Mouse (Mus musculus) stomach, postnatal 0 days (tissue): ENCODE results near the gene Slc6a20a. TPM values are rescaled to one million over a fixed set of nuclear protein-coding genes. Genes with fewer than 3 reads are reported as not detected.

Source experiments
- ATAC-seq: fragments of 200-750 bp; cut with Nextera tagmentation; 2 replicates; pipeline ENCODE4 v1.8.0; 2017; ENCODE audit not compliant: low FRiP score, low TSS enrichment
- DNase-seq: peaks from one replicate; pipeline ENCODE4 v3.0.0-alpha.2; 2016; ENCODE audit warnings: low spot score
- H3K27ac ChIP-seq: fragments of 300-500 bp; sonication (generic); replicated peaks from 2 replicates; pipeline ENCODE4 v1.5.1; 2014; ENCODE audit warnings: mild to moderate bottlenecking, control low read depth
- H3K27me3 ChIP-seq: fragments of 300-500 bp; sonication (generic); 2 replicates; pipeline ENCODE4 v1.6.1; 2014; ENCODE audit warnings: low read length; ENCODE audit not compliant: control insufficient read depth, insufficient read depth
- H3K36me3 ChIP-seq: fragments of 300-500 bp; sonication (generic); 2 replicates; pipeline ENCODE4 v1.6.1; 2014; ENCODE audit warnings: low read length, mixed read lengths; ENCODE audit not compliant: control insufficient read depth, insufficient read depth
- H3K4me1 ChIP-seq: fragments of 300-500 bp; sonication (generic); replicated peaks from 2 replicates; pipeline ENCODE4 v1.6.1; 2014; ENCODE audit warnings: antibody characterized with exemption; ENCODE audit not compliant: control insufficient read depth, insufficient read depth
- H3K4me2 ChIP-seq: fragments of 300-500 bp; sonication (generic); replicated peaks from 2 replicates; pipeline ENCODE4 v1.6.1; 2014; ENCODE audit warnings: low read depth, mild to moderate bottlenecking, control low read depth, moderate library complexity
- H3K4me3 ChIP-seq: fragments of 300-500 bp; sonication (generic); 2 replicates; pipeline ENCODE4 v1.5.1; 2014; ENCODE audit warnings: low read depth, low read length, control low read depth
- H3K9ac ChIP-seq: fragments of 300-500 bp; sonication (generic); 2 replicates; pipeline ENCODE4 v1.6.1; 2014; ENCODE audit warnings: mild to moderate bottlenecking, low read length, control low read depth, mixed read lengths
- H3K9me3 ChIP-seq: fragments of 300-500 bp; sonication (generic); 2 replicates; pipeline ENCODE4 v1.6.1; 2016; ENCODE audit warnings: low read length; ENCODE audit not compliant: control insufficient read depth
- CTCF ChIP-seq: IDR thresholded peaks from 2 replicates; pipeline ENCODE4 v1.5.1; 2016; ENCODE audit warnings: antibody characterized with exemption, low read depth, mild to moderate bottlenecking, moderate library complexity
- EP300 ChIP-seq: optimal IDR thresholded peaks from 2 replicates; pipeline ENCODE3; 2016; ENCODE audit warnings: antibody characterized with exemption
- WGBS: fragments of 180-500 bp; shearing (Covaris S2); extraction: QIAGEN DNeasy Blood & Tissue Kit; methylation state at CpG from one replicate; pipeline ENCODE4 v1.1.7; 2014; 5-methylcytosine and 5-hydroxymethylcytosine counted together
- polyA plus RNA-seq: library from polyadenylated mRNA; unstranded; fragments of >200 nt; fragmentation: Nextera tagmentation; extraction: Ambion mirVana; gene quantifications from 2 replicates; pipeline ENCODE4 v1.2.1, GENCODE M21; 2015

Gene Slc6a20a
- polyA plus RNA-seq, 1 experiment from 2014 or later, result 1.9 TPM

DNA sequence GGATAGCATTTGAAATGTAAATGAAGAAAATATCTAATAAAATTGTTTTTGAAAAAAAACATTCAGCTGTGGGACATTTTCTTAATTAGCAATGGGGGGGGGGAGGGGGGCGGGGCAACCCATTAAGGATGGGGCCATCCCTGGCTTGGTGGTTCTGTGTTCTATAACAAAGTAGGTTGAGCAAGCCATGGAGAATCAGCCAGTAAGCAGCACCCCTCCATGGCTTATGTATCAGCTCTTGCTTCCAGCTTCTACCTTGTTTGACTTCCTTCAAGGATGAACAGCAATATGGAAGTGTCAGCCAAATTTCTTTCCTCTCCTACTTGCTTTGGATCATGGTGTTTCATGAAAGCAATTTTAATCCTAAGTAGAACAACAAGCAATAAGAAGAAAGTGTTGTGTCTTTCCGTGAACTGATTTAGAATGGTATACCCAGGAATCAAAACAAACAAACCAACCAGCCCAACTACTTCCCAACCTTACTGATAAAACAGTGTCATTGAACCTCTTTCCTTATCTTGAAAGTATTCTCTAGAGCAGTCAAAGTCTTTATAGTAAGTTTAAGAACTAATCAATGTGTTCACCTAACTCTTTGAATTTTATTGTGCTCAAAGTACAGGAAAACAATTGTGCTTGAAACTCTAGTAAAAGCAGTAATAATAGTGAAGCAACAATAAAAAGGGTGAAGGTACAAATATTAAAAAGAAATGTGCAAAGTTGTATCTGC, 28.7 kb downstream of the Slc6a20a start:
- H3K9me3 ChIP-seq, result no peaks in the 10 kb centered on the region
- H3K4me3 ChIP-seq, result no peak overlapping the region
- WGBS, result 79% methylated on average over 2 of the region's 2 CpGs
- ATAC-seq (no peak), DNase-seq (no peak)
- no peaks in the 10 kb centered on the region for H3K27me3 ChIP-seq
- no peak overlapping the region for H3K9ac ChIP-seq
- no peak overlapping the region for H3K27ac ChIP-seq
- no peaks in the 10 kb centered on the region for H3K4me1 ChIP-seq
- H3K36me3 ChIP-seq, result no peaks in the 10 kb centered on the region
- no peak for TF ChIP-seq EP300
- TF ChIP-seq CTCF, result no peak
- no peak overlapping the region for H3K4me2 ChIP-seq

GRCm38 (mm10) chr9:123640106-123640505, 38.6 kb downstream of the Slc6a20a start:
- H3K27me3 ChIP-seq, result no peaks in the 10 kb centered on the region
- ATAC-seq (no peak), DNase-seq (no peak)
- no peak overlapping the region for H3K9ac ChIP-seq
- H3K36me3 ChIP-seq, result no peaks in the 10 kb centered on the region
- H3K4me3 ChIP-seq, result no peak overlapping the region
- no peaks in the 10 kb centered on the region for H3K9me3 ChIP-seq
- no peak overlapping the region for H3K4me2 ChIP-seq
- TF ChIP-seq EP300, result no peak
- no peaks in the 10 kb centered on the region for H3K4me1 ChIP-seq
- no peak overlapping the region for H3K27ac ChIP-seq
- WGBS, result 73% methylated on average over 1 of the region's 1 CpGs

- TF ChIP-seq CTCF (peak; percentile 85), EP300 (no peak)
- no peaks in the 10 kb centered on the region for H3K4me1 ChIP-seq
- peak; percentile 68; the same call in 1 of the 2 replicates for ATAC-seq
- H3K4me3 ChIP-seq, result no peak overlapping the region
- DNase-seq, result peak; percentile 21
- H3K4me2 ChIP-seq, result no peak overlapping the region
- H3K27ac ChIP-seq, result no peak overlapping the region
- no peak overlapping the region for H3K9ac ChIP-seq
- no peaks in the 10 kb centered on the region for H3K36me3 ChIP-seq
- no peaks in the 10 kb centered on the region for H3K27me3 ChIP-seq
- H3K9me3 ChIP-seq, result no peaks in the 10 kb centered on the region
- WGBS, result 46% methylated on average over 1 of the region's 1 CpGs
These were observed 40.0 kb downstream of the Slc6a20a start for GRCm38 (mm10) chr9:123638668-123639089.

DNA sequence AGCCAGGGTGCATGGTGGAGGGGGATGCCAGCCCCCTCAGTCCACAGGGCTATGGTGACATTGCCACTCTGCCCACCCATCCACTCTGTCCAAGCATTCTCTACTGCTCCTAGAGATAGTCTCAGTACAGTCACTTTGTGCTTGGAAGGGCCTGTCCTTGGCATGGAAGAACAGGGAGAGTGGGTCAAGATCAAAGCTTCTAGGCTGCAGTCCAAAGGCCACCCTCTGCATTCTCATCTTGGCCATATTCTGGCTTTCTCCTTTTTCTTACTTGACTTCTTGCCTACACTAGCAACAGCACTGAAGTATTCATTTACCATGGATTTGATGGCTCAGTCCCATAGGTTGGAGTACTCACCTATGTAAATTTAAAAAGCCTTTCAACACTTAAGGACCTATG, 40.5 kb downstream of the Slc6a20a start:
- no peak overlapping the region for H3K4me3 ChIP-seq
- H3K36me3 ChIP-seq, result no peaks in the 10 kb centered on the region
- no peak overlapping the region for H3K4me2 ChIP-seq
- H3K27ac ChIP-seq, result no peak overlapping the region
- H3K9me3 ChIP-seq, result no peaks in the 10 kb centered on the region
- TF ChIP-seq EP300 (no peak), CTCF (no peak)
- H3K9ac ChIP-seq, result no peak overlapping the region
- ATAC-seq (no peak), DNase-seq (no peak)
- H3K27me3 ChIP-seq, result no peaks in the 10 kb centered on the region
- H3K4me1 ChIP-seq, result no peaks in the 10 kb centered on the region

DNA sequence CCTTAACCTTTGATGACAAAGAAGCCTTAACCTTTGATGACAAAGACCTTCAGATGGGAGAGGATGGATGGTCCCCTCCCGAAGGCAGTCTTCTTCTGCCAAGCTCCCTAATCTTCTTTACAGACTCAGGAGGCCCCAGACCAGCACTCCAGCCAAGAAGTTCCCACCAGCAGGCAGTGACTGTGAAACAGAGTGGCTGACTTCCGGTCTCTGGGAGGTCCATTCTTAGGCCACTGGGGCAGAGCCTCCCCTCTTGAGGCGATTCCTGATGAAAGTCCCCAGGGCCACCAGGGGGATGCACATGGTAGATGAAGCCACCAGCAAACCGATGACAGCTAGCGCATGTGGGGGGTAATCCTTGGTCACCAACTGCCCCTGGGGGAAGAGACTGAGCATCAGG, 41.9 kb downstream of the Slc6a20a start:
- no peak overlapping the region for H3K9ac ChIP-seq

DNA sequence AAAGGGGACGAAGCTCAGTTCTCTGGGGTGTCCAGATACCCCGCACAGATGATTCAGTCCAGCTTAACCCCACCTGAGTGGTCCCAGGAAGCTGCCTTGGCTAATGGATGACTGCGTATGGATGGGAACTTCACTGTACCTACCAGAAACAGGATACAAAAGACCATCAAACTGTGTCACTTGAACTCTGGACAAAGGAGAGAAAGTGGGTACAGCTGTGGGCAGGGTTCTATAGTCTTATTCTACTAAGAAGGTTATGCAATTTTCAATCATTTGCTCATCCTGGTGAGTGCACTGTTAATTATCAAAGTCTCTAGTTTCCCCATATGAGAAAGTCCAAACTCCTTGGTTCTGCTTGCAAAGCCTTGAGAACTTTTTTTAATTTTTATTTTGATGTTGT, 45.7 kb downstream of the Slc6a20a start:
- no peak overlapping the region for H3K4me3 ChIP-seq
- no peak overlapping the region for H3K27ac ChIP-seq
- H3K27me3 ChIP-seq, result no peaks in the 10 kb centered on the region
- TF ChIP-seq EP300 (no peak), CTCF (no peak)
- H3K36me3 ChIP-seq, result no peaks in the 10 kb centered on the region
- H3K9ac ChIP-seq, result no peak overlapping the region
- H3K9me3 ChIP-seq, result no peaks in the 10 kb centered on the region
- H3K4me2 ChIP-seq, result no peak overlapping the region
- no peaks in the 10 kb centered on the region for H3K4me1 ChIP-seq
- no peak for DNase-seq
- ATAC-seq, result no peak
- WGBS, result 89% methylated on average over 3 of the region's 3 CpGs

More for the DNA sequence above, 41.9 kb downstream of the Slc6a20a start:
- Histone ChIP-seq H3K4me1 (no peaks in the 10 kb centered on the region), H3K27ac (no peak overlapping the region), H3K9me3 (no peaks in the 10 kb centered on the region), H3K36me3 (no peaks in the 10 kb centered on the region), H3K4me3 (no peak overlapping the region), H3K4me2 (no peak overlapping the region), H3K27me3 (no peaks in the 10 kb centered on the region)
- no peak for DNase-seq
- ATAC-seq, result no peak
- TF ChIP-seq EP300 (no peak), CTCF (no peak)
- 61% methylated on average over 5 of the region's 5 CpGs for WGBS
